Mouse (Mus musculus) T-helper 17 cell (primary cell): ENCODE results near the gene Gm973.

Experiments used
- in situ Hi-C, 2 experiments: fragments of 300-600 bp; cut with MboI, MseI; formaldehyde crosslinking; loops; 1 replicate in 1 of 2; 2 replicates in 1 of 2; pipeline ENCODE4 v1.15.1; 2025; ENCODE audit warnings: high pct_unique_total_duplicates in 2 of 2

The Gm973 gene

GRCm38 (mm10) chr1:59516026-59516917 is at the start of gene Gm973:
Gm973 (plus strand) TSS chr1:59516264.
- in situ Hi-C loops = loop anchor here in 1 of 2 experiments (5.0 kb wide), 1 partner anchor 69 kb away; no protein-coding TSS in a partner anchor

GRCm38 (mm10) chr1:59469170-59469569 is 46.9 kb upstream of the Gm973 start:
- in situ Hi-C loops = no loop called here

- in situ Hi-C loops = no loop called here
These were observed 45.3 kb upstream of the Gm973 start for GRCm38 (mm10) chr1:59470766-59471165.

GRCm38 (mm10) chr1:59472368-59473180 is 43.5 kb upstream of the Gm973 start:
- in situ Hi-C loops = no loop called here

GRCm38 (mm10) chr1:59473181-59473555 is 42.9 kb upstream of the Gm973 start:
- in situ Hi-C loops = no loop called here

- in situ Hi-C loops = no loop called here
These were observed 40.4 kb upstream of the Gm973 start for GRCm38 (mm10) chr1:59475618-59476017.

GRCm38 (mm10) chr1:59478911-59479310 is 37.2 kb upstream of the Gm973 start:
- in situ Hi-C loops = no loop called here

GRCm38 (mm10) chr1:59480821-59481455 is 35.1 kb upstream of the Gm973 start:
- in situ Hi-C loops = no loop called here

- in situ Hi-C loops = no loop called here
These were observed 34.4 kb upstream of the Gm973 start for GRCm38 (mm10) chr1:59481456-59482291.

GRCm38 (mm10) chr1:59482331-59482695 is 33.8 kb upstream of the Gm973 start, which contains the start of gene Fzd7:
Fzd7 (plus strand) TSS chr1:59482424.
- in situ Hi-C loops = no loop called here

GRCm38 (mm10) chr1:59482696-59483520 is 33.2 kb upstream of the Gm973 start:
- in situ Hi-C loops = no loop called here

- in situ Hi-C loops = no loop called here
These were observed 32.4 kb upstream of the Gm973 start for GRCm38 (mm10) chr1:59483521-59484245.

GRCm38 (mm10) chr1:59484314-59484713 is 31.8 kb upstream of the Gm973 start:
- in situ Hi-C loops = no loop called here

- in situ Hi-C loops = no loop called here
These were observed 31.0 kb upstream of the Gm973 start for GRCm38 (mm10) chr1:59484791-59485785.

GRCm38 (mm10) chr1:59485803-59486202 is 30.3 kb upstream of the Gm973 start:
- in situ Hi-C loops = no loop called here

GRCm38 (mm10) chr1:59487651-59488051 is 28.4 kb upstream of the Gm973 start:
- in situ Hi-C loops = no loop called here

- in situ Hi-C loops = no loop called here
These were observed 27.6 kb upstream of the Gm973 start for GRCm38 (mm10) chr1:59488481-59488880.

- in situ Hi-C loops = no loop called here
These were observed 27.1 kb upstream of the Gm973 start for GRCm38 (mm10) chr1:59488991-59489390.
